Mouse (Mus musculus) cerebellum, postnatal 36 days (tissue): ENCODE data around the gene Arl4c.
"Not testable (repeated sequence)": the region's sequence is repeated elsewhere in the genome, so short reads cannot be mapped to it uniquely, and the experiment has no call there.

Source experiments
- DNase-seq, 2 experiments: peaks; one replicate each; pipeline ENCODE4 v3.0.0; 2021 to 2022; ENCODE audit warnings: mixed read lengths in 2 of 2

The Arl4c gene

DNA sequence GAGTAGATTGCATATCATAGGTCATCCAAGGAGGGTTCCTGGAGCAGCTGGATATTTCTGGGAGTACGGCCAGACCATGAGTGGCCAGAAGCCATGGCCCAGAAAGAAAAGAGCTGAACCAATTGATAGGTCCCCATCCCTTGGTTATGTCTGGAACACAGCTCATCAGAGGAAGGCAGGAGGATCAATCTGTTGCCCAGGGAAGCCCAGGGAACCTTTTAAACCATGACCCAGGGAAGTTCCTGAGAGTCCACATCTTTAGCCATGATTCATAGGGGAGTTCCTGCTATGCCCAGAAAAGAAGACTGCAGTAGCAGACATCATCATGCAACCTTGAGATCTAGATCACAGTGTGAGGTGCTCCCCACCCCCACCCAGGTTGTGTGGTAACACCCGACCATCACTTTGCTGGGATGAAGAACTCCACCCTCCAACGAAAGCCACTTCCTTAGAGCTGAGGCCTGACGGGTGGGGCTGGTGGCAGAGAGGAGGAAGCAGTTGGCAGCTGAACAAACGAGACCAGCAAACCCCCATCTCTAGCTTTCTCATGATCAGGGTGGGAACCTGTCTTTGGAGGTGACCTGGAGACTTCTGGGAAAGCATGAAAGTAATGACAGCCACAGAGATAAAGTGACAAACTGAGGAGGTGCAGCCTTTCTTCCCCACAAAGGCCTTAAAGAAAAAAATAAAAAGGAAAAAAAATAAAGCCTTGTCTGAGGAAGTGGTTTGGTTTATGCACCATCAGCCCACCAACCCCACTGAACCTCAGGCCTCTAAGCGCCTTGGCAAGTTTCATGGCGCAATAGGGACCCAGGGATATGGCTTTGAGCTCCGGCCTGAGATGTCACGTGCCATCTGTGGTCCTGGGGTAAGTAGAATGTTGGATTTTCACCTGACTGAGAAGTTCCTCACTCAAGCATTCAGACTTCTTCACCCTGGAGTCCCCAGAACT is 47.2 kb downstream of the Arl4c start:
- DNase-seq = no peak

DNA sequence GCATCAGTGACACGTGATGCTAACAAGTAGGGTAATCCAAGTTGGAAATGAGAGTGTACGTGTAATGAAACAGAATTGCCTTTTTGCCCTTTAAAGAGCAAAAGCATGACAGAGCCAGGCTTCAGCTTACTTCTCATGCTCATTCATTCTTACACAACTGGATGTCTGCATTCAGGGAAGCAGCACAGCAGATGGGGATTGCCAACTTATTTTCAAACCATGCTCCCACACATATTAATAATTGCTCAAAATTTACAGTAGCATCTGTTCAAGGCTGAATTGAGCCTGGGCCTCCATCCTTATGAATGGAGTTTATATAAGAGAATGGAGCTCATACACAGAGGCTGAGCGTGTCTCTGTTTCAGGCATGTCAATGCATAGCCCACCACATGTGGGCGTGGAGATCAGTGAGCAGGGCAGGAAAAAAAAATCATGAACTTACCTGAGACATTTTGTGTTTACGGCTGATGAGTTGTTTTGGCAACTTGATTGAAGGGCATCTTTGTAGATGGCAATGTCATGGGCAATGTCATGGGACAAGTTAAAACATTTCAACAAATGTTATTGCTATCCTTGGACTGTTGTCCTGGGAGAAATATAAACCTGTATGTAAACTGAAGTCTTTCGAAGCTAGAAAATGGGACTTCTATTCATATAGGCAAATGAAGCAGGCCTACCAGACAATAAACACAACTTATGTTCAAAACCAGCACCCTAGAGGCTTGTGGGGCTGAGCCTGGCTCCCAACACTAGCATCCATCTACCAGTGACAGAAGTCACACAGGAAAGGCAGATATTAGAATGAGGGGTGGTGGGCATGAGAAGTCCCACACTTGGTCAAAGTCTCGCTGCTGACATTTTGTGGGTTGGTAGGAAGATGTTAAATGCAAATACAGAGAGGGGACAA is 48.2 kb downstream of the Arl4c start:
- DNase-seq = no peak

DNA sequence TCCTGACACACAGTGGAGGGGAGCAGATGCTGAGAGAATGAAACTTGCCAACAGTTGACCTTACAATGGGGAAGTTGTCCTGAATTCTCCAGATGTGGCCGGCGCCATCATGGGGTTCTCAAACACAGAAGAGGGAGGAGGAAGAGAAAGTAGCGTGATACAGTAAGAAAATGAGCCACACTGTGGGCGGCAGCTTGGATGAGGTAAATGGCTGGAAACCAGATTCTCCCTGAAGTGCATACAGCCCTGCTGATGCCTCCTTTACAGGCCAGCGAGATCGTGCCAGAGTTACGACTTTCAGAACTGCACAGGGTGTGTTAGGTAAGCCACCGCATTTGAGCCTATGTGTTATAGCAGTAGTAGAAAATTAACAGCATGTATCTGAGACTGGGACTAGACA is 49.3 kb downstream of the Arl4c start:
- no peak for DNase-seq

DNA sequence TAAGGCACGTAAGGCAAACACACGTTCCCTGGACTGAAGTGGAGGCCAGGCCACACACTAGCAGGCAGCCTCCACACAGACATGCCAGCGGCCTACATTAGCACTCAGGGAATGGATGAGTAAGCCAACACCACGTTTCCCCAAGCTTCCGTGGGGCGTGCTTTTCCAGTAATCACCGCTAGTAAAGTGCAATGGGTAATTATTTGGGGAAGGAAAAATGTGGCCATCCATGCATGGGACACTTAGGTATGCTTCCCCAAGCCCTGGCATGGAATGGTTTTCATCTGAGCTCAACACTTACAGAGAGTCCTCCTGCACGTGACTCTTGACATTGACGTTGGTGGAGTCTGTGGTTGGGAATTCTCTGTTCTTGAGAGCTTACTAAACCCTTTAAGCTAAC is 50.4 kb downstream of the Arl4c start:
- DNase-seq = no peak

DNA sequence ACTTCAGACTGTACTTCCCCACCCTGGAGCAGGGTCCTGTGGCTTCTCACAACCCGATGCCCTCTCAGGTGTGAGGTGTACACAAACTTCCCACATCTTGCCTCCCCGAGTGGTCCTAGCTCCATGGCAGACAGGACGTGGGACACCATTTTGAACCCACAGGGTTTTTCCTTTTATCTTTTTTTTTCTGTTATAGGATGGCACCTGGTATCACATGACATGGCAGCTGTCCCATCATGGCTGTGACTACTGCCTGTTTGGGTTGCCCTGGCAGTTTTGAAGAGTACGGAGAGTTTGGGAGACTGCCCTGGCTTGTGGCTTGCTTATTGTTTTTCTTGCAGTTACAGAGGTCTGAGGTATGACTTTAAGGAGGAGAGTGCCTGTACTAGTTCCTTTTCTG is 53.3 kb downstream of the Arl4c start:
- no peak for DNase-seq

DNA sequence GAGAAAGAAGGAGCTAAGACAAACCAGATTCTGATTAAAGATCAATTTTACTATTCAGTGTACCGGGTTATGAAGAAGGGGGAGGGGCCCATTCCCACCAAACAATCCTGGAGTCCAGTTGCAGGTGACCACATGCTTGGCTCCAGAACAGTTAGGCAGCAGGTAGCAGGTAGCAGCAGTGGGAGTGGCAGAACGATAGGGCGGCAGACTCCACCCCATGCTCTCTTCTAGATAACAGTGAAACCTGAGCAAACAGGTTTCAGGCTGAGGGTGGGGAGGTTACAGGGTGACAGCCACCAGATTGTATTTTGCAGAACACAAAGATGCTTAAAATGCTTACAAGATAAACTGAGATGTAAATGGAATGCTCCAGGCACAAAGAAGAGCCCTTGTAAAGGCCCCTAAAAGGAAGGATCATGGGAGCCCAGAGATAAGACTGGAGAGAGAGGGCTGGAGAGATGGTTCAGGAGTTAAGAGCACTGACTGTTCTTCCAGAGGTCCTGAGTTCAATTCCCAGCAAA is 56.4 kb downstream of the Arl4c start:
- DNase-seq = no peak

DNA sequence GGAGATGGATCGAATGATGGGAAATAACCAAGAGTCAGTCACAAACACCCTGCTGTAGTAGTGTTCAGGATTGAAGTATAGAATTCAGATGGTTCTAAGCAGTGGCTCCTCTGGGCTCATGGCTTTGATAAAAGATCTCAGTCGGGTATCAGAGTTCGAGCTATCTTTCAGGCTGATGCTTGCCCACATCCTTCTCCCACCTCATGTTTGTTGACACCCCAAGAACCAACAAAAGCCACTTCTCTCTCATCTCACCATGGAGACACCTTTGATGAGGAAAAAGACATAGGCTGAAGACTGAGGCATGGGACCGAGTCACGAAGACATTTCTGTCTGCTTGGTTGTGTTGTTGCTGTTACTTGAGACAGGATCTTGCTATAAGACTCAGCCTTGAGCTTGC is 57.6 kb downstream of the Arl4c start:
- DNase-seq = no peak

DNA sequence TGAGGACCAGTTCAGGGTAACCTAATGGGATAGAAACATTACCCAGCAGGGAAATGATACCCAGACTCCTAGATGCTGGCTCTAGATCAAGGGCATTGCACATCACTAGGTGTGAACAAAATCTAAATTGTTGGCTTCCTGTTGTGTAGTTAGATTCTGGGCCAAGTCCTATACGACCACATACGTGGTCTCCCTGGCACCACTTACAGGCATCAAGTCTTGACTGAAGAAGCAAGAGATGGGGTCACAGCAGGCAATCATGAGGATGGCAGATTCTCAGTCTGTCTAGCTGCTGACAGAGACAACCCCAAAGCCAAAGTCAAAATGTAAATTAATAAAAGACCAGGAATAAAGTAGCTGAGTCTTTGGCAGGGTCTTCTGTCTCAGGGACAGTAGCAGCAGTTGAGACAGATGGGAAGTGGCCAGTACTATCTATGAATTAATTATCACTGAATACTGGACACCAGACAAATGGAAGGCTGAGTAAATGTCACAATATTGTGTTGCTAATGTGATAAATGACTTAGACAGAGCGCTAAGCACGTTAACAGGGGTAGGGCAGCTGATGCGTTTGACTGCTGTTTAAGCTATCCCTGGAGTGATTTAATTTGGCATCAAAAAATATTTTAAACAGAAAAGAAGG is 58.7 kb downstream of the Arl4c start:
- no peak for DNase-seq

DNA sequence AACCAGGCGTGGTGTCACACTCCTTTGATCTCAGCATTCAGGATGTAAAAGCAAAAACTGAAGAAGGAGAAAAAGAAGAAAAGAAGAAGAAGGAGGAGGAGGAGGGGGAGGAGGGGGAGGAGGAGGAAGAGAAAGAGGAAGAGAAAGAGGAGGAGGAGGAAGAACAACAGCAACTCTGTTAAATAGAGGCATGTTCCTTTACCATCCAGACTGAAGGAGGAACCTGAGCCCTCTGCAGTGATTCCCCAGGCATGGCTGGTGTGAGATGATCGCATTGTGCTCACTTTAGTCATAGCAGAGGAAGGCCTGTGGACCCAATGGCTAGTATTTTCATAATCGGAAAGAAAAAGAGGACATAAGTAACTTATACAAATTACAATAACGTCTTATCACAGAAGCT is 59.3 kb downstream of the Arl4c start:
- DNase-seq = no peak

DNA sequence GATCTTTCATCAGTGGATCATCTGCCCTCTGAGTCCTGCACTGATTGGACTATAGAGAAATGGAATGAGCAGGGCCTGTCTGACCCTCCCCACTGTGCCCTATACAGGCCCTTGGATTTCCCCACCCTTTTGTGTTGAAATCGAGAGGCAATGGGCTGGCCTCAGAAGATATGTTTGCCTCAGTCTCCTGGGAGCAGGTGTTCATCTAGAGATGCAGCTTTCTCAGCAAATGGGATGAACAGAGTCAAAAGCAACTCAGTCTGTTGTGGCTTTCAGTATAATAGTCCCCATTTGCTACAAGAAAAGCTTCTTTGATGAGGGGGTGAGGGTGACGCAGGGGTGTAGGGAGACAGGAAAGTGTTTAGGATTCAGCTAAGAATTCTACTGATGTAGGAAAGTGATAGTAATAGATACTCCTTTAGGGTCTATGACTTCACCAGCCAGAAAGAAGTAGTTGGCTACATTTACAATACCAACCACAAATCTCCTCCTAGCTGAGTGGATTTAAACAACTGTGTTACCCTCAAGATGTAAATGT is 60.3 kb downstream of the Arl4c start:
- no peak for DNase-seq

DNA sequence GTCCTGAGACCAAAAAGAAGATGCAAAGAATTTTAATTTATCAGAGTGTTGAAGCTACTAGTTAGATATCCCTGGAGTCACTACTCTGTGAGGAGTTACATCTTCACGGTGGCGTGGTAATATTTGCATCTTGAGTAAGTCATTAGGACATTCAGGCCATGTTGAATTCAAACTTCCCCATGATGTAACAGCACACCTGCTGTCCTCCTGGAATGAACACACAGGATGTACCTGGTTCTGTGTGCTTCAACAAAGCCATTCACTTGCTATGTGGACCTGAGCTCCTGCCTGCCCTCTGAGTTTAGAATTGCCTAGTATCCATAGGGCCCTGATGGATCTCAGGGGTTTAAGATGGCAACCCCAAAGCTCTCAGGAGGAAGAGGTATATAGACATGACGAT is 60.8 kb downstream of the Arl4c start:
- no peak for DNase-seq

DNA sequence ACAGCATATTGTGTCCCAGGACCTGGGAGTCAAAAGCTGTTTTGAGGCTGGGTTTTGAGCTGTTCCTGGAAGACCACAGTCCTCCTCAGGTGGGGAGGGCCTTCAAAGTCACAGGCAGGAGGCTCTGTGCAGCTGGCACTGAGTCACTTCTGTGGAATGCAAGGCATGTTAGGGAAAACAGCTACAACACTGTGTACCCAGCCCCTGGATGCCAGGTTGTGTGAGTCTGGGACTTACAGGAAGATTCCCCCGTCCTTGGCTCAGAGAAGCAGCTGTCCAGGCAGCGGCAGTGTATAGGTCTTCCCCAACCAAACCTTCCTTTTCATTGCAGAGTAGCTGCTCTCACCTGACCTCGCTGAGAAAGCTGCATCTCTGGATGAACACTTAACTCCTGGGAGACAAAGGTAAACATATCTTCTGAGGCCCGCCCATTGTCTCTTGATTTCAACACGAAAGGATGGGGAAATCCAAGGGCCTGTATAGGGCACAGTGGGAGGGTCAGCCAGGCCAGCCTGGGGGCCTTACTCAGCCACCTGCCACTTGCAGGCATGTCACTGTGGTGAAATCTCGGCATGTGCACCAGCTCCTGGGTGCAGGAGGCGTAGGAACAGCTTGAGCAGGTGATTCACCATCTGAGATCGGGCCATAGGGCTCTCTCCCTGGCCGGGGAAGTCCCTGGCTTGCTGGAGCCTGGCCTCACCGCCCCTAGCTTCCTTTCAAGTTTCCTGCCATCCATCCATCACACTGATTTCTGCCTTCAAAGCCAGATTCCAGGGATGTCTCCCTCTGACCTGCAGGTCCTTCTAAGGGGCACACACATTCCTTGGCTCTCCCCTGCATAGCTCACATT is 62.4 kb downstream of the Arl4c start:
- no peak for DNase-seq

DNA sequence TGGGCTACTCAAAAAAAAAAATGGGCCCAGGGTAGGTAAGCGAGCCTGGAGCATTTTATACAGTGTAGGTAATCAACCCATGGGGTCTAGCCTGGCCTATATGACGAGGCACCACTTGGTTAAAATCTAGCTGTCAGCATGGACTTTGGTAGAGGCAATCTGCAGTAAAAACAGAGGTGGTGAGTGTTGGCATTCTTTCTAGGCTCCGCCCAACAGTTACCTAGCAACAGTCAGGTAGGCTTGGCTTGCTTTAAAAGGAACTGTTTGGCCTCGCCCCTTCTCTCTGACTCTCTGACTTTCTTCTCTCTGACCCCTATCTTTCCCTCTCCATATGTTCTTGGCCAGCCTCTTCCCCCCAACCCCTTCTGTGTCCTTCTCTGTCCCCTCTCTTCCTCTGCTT is 63.4 kb downstream of the Arl4c start:
- no peak for DNase-seq

DNA sequence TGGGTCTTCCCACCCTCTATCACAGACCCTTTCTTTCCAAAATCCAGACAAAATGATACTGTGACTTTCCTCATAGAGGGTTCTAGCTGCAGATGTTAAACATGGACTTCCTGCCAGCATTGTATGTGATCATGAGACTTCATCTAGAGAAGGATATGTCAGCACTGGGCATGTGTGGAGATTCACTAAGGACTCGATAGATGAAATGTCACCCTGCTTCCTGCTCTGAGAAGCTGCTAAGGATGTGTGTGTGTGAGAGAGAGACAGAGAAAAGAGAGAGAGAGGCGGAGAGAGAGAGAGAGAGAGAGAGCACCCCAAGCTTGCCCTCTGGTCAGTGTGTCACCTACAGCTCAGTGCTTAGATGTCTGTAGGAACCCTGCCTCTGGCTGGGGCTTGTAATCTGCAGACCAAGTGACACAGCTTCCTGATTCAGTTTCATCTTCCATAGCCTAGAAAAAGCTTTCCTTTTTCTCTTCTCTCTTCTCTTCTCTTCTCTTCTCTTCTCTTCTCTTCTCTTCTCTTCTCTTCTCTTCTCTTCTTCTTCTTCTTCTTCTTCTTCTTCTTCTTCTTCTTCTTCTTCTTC is 65.4 kb downstream of the Arl4c start:
- not testable (repeated sequence) for DNase-seq

DNA sequence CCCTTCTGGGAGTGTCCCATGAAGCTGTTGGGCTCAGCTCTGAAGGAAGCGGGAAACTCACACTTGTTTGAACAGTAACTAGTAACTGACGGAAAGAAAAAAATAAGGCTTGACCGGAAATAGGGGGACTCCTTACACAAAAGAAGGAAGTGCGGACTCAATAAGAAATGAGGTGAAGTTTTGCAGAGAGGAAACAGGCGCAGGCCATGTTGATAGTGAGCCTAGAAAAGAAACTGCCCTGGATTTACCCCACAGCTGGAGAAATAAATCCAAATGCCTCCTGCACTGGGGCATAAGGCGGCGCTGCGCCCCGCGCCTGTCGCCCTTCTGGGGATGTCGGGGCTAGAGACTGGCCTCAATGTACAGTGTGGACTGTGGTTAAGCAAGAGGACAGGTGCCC is 66.4 kb downstream of the Arl4c start:
- no peak for DNase-seq

DNA sequence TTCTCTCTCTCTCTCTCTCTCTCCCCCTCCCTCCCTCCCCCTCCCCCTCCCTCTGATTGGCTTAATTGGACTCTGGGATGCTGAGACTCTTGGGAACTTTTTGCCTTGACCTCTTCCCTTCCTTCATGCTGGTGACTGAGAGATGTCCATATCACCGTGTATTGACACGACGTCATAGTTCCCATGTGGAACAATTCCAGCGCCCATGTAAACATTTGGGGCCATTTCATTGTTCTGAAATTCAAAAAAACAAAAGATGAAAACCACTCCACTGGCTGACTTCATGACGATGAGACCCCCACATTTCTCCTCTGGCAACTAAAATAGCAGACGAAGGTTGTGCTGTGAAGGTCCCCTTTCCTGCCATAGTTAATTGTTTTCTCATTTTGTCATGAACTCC is 69.2 kb downstream of the Arl4c start:
- DNase-seq = no peak

DNA sequence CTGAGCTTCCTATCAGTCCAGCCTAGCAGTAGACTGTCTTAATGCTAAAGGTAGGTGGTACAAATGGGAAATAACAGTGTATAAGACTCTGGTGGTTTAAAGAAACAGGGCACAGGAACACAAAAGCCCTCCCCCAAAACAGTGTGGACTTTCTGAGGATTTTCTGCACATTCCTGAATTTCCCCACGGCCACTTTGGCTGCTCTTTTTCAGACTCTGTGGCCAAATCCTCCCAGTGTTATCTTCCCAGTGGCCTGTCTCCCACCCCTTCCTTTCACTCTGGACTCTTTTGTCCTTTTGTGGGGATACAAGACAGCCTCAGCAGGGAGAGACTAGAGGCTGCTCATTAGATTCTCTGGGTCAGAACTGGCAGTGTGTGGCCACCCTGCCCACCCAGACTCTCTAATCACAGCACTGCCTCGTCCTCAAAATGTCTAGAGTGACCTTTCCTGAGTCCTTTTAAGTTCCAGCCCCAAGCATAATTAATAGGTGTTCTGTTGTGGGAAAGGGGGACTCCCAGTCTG is 72.0 kb downstream of the Arl4c start:
- no peak for DNase-seq

DNA sequence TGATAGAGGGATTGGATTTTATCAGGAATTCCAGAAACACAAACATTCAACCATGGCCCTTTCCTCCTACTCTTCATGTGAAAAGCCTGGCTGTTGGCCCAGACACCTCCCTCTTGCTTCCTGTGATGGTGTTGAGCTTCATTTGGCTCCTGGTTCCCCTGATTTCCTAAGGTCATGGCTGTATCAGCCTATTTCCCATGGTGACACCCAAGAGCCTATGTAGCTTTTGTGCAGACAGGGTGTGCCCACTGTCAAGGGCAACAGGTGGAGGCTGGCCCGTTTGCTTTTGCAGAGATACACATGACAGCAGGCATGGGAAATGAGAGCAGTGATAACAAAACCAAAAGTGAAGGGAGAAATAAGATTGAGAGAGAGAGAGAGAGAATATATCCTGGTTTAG is 76.8 kb downstream of the Arl4c start:
- no peak for DNase-seq

DNA sequence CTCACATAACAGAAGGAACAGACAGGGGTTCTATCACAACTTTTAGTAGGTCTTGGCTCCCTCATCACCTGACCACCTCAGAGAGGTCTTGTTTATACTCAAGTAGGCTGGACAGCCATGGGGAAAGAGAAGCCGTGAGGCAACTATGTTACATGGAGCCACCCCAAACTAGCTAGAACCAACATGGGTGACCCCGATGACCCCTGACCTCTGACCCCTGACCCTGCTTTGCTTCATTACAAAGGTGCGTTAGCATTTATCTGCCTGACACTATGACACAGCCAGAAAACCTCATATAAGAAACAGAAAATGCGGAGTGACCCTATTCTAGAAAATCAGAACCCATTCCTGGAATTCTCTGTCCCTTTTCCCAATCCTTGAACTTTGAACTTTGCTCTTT is 77.6 kb downstream of the Arl4c start:
- DNase-seq = no peak

DNA sequence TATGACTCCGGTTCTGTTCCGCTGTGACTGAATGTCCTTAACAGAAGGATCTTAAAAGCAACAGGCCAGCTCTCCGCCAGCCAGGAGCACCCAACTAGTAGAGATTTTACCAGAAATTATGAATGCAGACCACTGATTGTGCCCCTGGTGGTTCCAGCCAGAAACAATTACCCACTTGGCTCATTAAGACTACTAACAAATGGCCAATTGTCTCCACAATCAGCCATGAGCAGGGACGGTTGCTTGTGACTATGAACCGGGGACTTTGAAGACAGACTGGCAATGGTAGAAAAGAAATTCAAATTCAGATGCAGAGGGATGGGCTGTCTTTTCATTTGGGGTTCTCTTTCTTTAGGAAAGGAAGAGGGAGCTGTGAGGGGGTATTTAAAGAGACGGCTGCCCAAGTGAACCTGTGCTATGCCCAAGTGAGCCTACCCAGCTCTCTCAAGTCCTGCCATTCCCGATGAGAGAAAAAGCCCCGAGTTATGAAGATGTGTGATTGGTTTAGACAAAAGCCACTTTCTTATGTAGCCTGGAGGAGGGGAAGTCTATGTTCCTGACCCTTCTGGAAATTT is 78.4 kb downstream of the Arl4c start:
- DNase-seq = no peak
